Mouse (Mus musculus): ENCODE results near the gene Gps1. TPM values are rescaled to one million over a fixed set of nuclear protein-coding genes. Genes with fewer than 3 reads are reported as not detected.
A peak's percentile ranks its signal among the peaks of the same experiment; 100 is the strongest.

Gene Gps1
- polyA plus RNA-seq, 1 experiment from 2014 or later: 94.5 TPM

GRCm38 (mm10) chr11:120818251-120818650, 34.2 kb downstream of the Gps1 start:
- Histone ChIP-seq H3K27ac (replicated peaks) (no peak overlapping the region), H3K9ac (ENCODE audit: low read length) (no peak overlapping the region), H3K36me3 (ENCODE audit: control insufficient read depth, insufficient read depth, low read length) (peaks cover 76% of the 10 kb centered on the region), H3K9me3 (ENCODE audit: control insufficient read depth, low read length) (no peaks in the 10 kb centered on the region), H3K4me2 (replicated peaks; ENCODE audit: low read depth) (no peak overlapping the region), H3K4me3 (ENCODE audit: low read depth, low read length) (no peak overlapping the region), H3K27me3 (ENCODE audit: control insufficient read depth, insufficient read depth, low read length) (no peaks in the 10 kb centered on the region), H3K4me1 (replicated peaks; ENCODE audit: control insufficient read depth, insufficient read depth) (peaks cover 7% of the 10 kb centered on the region)
- 94% methylated on average over 13 of the region's 13 CpGs for WGBS
- no peak for TF ChIP-seq EP300 (optimal IDR thresholded peaks at IDR 0.05)
- TF ChIP-seq CTCF (IDR thresholded peaks at IDR 0.05; ENCODE audit: low read depth): no peak
- DNase-seq (ENCODE audit: low spot score): no peak
- ATAC-seq (ENCODE audit: low FRiP score, low TSS enrichment): no peak

GRCm38 (mm10) chr11:120819556-120819955, 35.5 kb downstream of the Gps1 start:
- H3K27me3 ChIP-seq (ENCODE audit: control insufficient read depth, insufficient read depth, low read length): no peaks in the 10 kb centered on the region
- ATAC-seq (ENCODE audit: low FRiP score, low TSS enrichment) (no peak), DNase-seq (ENCODE audit: low spot score) (no peak)
- no peak overlapping the region for H3K9ac ChIP-seq (ENCODE audit: low read length)
- 95% methylated on average over 6 of the region's 6 CpGs for WGBS
- no peak overlapping the region for H3K27ac ChIP-seq (replicated peaks)
- no peaks in the 10 kb centered on the region for H3K9me3 ChIP-seq (ENCODE audit: control insufficient read depth, low read length)
- H3K4me1 ChIP-seq (replicated peaks; ENCODE audit: control insufficient read depth, insufficient read depth): peaks cover 7% of the 10 kb centered on the region
- peaks cover 64% of the 10 kb centered on the region for H3K36me3 ChIP-seq (ENCODE audit: control insufficient read depth, insufficient read depth, low read length)
- TF ChIP-seq CTCF (IDR thresholded peaks at IDR 0.05; ENCODE audit: low read depth): no peak
- TF ChIP-seq EP300 (optimal IDR thresholded peaks at IDR 0.05): no peak
- H3K4me2 ChIP-seq (replicated peaks; ENCODE audit: low read depth): no peak overlapping the region
- H3K4me3 ChIP-seq (ENCODE audit: low read depth, low read length): no peak overlapping the region

GRCm38 (mm10) chr11:120820546-120820945, 36.5 kb downstream of the Gps1 start:
- 91% methylated on average over 14 of the region's 14 CpGs for WGBS
- Histone ChIP-seq H3K9ac (ENCODE audit: low read length) (no peak overlapping the region), H3K9me3 (ENCODE audit: control insufficient read depth, low read length) (no peaks in the 10 kb centered on the region), H3K4me3 (ENCODE audit: low read depth, low read length) (no peak overlapping the region), H3K4me2 (replicated peaks; ENCODE audit: low read depth) (no peak overlapping the region), H3K27ac (replicated peaks) (no peak overlapping the region), H3K4me1 (replicated peaks; ENCODE audit: control insufficient read depth, insufficient read depth) (peaks cover 9% of the 10 kb centered on the region), H3K27me3 (ENCODE audit: control insufficient read depth, insufficient read depth, low read length) (no peaks in the 10 kb centered on the region), H3K36me3 (ENCODE audit: control insufficient read depth, insufficient read depth, low read length) (peaks cover 55% of the 10 kb centered on the region)
- ATAC-seq (ENCODE audit: low FRiP score, low TSS enrichment): no peak
- TF ChIP-seq CTCF (IDR thresholded peaks at IDR 0.05; ENCODE audit: low read depth) (no peak), EP300 (optimal IDR thresholded peaks at IDR 0.05) (no peak)
- no peak for DNase-seq (ENCODE audit: low spot score)

- H3K4me3 ChIP-seq (ENCODE audit: low read depth, low read length): no peak overlapping the region
- H3K36me3 ChIP-seq (ENCODE audit: control insufficient read depth, insufficient read depth, low read length): peaks cover 48% of the 10 kb centered on the region
Measured at GRCm38 (mm10) chr11:120821076-120821922, 37.2 kb downstream of the Gps1 start.

GRCm38 (mm10) chr11:120822321-120822720, 38.2 kb downstream of the Gps1 start:
- ATAC-seq (ENCODE audit: low FRiP score, low TSS enrichment) (no peak), DNase-seq (ENCODE audit: low spot score) (no peak)
- Histone ChIP-seq H3K36me3 (ENCODE audit: control insufficient read depth, insufficient read depth, low read length) (peaks cover 39% of the 10 kb centered on the region), H3K4me1 (replicated peaks; ENCODE audit: control insufficient read depth, insufficient read depth) (peaks cover 9% of the 10 kb centered on the region), H3K9me3 (ENCODE audit: control insufficient read depth, low read length) (no peaks in the 10 kb centered on the region), H3K9ac (ENCODE audit: low read length) (peak overlapping the region; percentile 86), H3K27ac (replicated peaks) (peak overlapping the region; percentile 24; the same call in 1 of the 2 replicates), H3K27me3 (ENCODE audit: control insufficient read depth, insufficient read depth, low read length) (no peaks in the 10 kb centered on the region), H3K4me3 (ENCODE audit: low read depth, low read length) (peak overlapping the region; percentile 86), H3K4me2 (replicated peaks; ENCODE audit: low read depth) (peak overlapping the region; percentile 93)
- TF ChIP-seq EP300 (optimal IDR thresholded peaks at IDR 0.05) (no peak), CTCF (IDR thresholded peaks at IDR 0.05; ENCODE audit: low read depth) (no peak)
- WGBS: 40% methylated on average over 4 of the region's 4 CpGs

More at GRCm38 (mm10) chr11:120821076-120821922, 37.2 kb downstream of the Gps1 start:
- 67% methylated on average over 14 of the region's 14 CpGs for WGBS
- DNase-seq (ENCODE audit: low spot score) (no peak), ATAC-seq (ENCODE audit: low FRiP score, low TSS enrichment) (no peak)
- TF ChIP-seq CTCF (IDR thresholded peaks at IDR 0.05; ENCODE audit: low read depth) (no peak), EP300 (optimal IDR thresholded peaks at IDR 0.05) (no peak)
- H3K27ac ChIP-seq (replicated peaks): no peak overlapping the region; the same call in 1 of the 2 replicates
- no peaks in the 10 kb centered on the region for H3K27me3 ChIP-seq (ENCODE audit: control insufficient read depth, insufficient read depth, low read length)
- H3K4me1 ChIP-seq (replicated peaks; ENCODE audit: control insufficient read depth, insufficient read depth): peaks cover 9% of the 10 kb centered on the region
- H3K4me2 ChIP-seq (replicated peaks; ENCODE audit: low read depth): peak overlapping the region; percentile 93; the same call in 1 of the 2 replicates
- no peak overlapping the region for H3K9ac ChIP-seq (ENCODE audit: low read length)
- H3K9me3 ChIP-seq (ENCODE audit: control insufficient read depth, low read length): no peaks in the 10 kb centered on the region

Measured in stomach, postnatal 0 days (tissue).